Mouse (Mus musculus) stomach, postnatal 0 days (tissue): ENCODE measurements around the gene Pigp.

ENCODE experiments used
- CTCF ChIP-seq: IDR thresholded peaks from 2 replicates; pipeline ENCODE4 v1.5.1; 2016; ENCODE audit warnings: antibody characterized with exemption, low read depth, mild to moderate bottlenecking, moderate library complexity
- EP300 ChIP-seq: optimal IDR thresholded peaks from 2 replicates; pipeline ENCODE3; 2016; ENCODE audit warnings: antibody characterized with exemption

DNA sequence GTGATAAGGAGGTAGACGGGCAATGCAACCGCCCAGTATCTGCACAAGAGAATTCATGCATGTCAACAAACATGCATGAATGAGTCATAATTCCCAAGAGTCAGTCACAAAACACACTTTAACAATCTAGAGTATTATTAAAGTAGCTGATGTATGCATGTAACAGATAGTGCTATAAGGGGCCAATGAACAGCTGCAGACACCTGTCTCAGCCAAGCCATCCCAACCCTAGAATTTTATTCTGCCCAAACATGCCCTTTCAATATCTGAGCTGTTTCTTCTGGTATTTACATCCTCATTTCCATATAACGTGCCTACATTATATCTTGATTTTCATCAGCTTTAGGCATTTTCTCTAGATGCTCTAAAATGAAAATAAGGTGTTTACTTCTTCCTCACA, 6.2 kb downstream of the Pigp start:
- TF ChIP-seq CTCF (no peak), EP300 (no peak)
